Mouse (Mus musculus) Patski (cell line): ENCODE data around the gene Tufm. TPM values are rescaled to one million over a fixed set of nuclear protein-coding genes. Genes with fewer than 3 reads are reported as not detected.

ENCODE experiments used
- ATAC-seq: fragments of 100-300 bp; one replicate; pipeline ENCODE4 v1.8.0; 2021
- CTCF ChIA-PET: fragments of 350-600 bp; sonication (Branson Sonifier 250); formaldehyde crosslinking; loops from one replicate; lab custom pipeline; 2022; ENCODE audit warnings: inconsistent platforms; lab: Charles Lee
- POLR2A ChIA-PET: fragments of 350-600 bp; sonication (Branson Sonifier 250); formaldehyde crosslinking; loops from one replicate; lab custom pipeline; 2022; ENCODE audit warnings: antibody characterized with exemption, inconsistent platforms; lab: Charles Lee
- DNase-seq: peaks from one replicate; pipeline ENCODE4 v3.0.0-alpha.2; 2011; ENCODE audit warnings: low read depth, low spot score
- H3K27me3 ChIP-seq: fragments of 371-371 bp; one replicate; pipeline ENCODE4 v1.5.1; 2021
- CTCF ChIP-seq: fragments of 100-300 bp; IDR thresholded peaks from one replicate; pipeline ENCODE4 v1.5.1; 2021
- in situ Hi-C: fragments of 300-500 bp; cut with MboI; formaldehyde crosslinking; loops from 3 replicates; pipeline ENCODE4 v1.11.1; 2018; ENCODE audit warnings: low pct_unique_long_range_greater_than_20kb, mixed read lengths
- polyA plus RNA-seq: library from polyadenylated mRNA; unstranded; gene quantifications from one replicate; pipeline ENCODE4 v1.2.3, GENCODE M21; 2021

The Tufm gene
- polyA plus RNA-seq, 1 experiment from 2014 or later = 159 TPM

GRCm38 (mm10) chr7:126465246-126466030, 21.7 kb upstream of the Tufm start:
- ChIA-PET CTCF (interaction anchor here (1.0 kb wide), 1 partner anchor 35 kb away, joined by 3 read pairs; no protein-coding TSS in a partner anchor), POLR2A (interaction anchor here (2.6 kb wide), 1 partner anchor 9 kb away, joined by 10 read pairs; the partner anchor contains the start of gene Sh2b1)
- TF ChIP-seq CTCF = no peak
- DNase-seq (no peak), ATAC-seq (no peak)
- in situ Hi-C loops = no loop called here
- H3K27me3 ChIP-seq = no peaks in the 10 kb centered on the region

- DNase-seq = no peak
Observed at GRCm38 (mm10) chr7:126466116-126466515, 21.0 kb upstream of the Tufm start.

GRCm38 (mm10) chr7:126466707-126467106, 20.5 kb upstream of the Tufm start:
- no peaks in the 10 kb centered on the region for H3K27me3 ChIP-seq
- ATAC-seq (no peak), DNase-seq (no peak)
- in situ Hi-C loops = no loop called here
- ChIA-PET CTCF (no interaction called here), POLR2A (interaction anchor here (2.6 kb wide), 1 partner anchor 8 kb away, joined by 10 read pairs; the partner anchor contains the start of gene Sh2b1)
- no peak for TF ChIP-seq CTCF

More at GRCm38 (mm10) chr7:126466116-126466515, 21.0 kb upstream of the Tufm start:
- ChIA-PET CTCF (interaction anchor here (1.0 kb wide), 1 partner anchor 35 kb away, joined by 3 read pairs; no protein-coding TSS in a partner anchor), POLR2A (interaction anchor here (2.6 kb wide), 1 partner anchor 8 kb away, joined by 10 read pairs; the partner anchor contains the start of gene Sh2b1)
- no peak for TF ChIP-seq CTCF
- in situ Hi-C loops = no loop called here
- no peaks in the 10 kb centered on the region for H3K27me3 ChIP-seq
- ATAC-seq = no peak

- POLR2A ChIA-PET = interaction anchor here (2.6 kb wide), 1 partner anchor 7 kb away, joined by 10 read pairs; the partner anchor contains the start of gene Sh2b1
- no peak for DNase-seq
- no peak for ATAC-seq
- no peak for TF ChIP-seq CTCF
- no peaks in the 10 kb centered on the region for H3K27me3 ChIP-seq
- CTCF ChIA-PET = no interaction called here
- in situ Hi-C loops = no loop called here
Observed at GRCm38 (mm10) chr7:126467271-126467670, 19.9 kb upstream of the Tufm start.

- DNase-seq = no peak
- H3K27me3 ChIP-seq = no peaks in the 10 kb centered on the region
- in situ Hi-C loops = no loop called here
- TF ChIP-seq CTCF = no peak
- ChIA-PET CTCF (no interaction called here), POLR2A (no interaction called here)
- no peak for ATAC-seq
Observed at GRCm38 (mm10) chr7:126467834-126468627, 19.1 kb upstream of the Tufm start.

GRCm38 (mm10) chr7:126470077-126470476, 17.1 kb upstream of the Tufm start:
- ChIA-PET CTCF (interaction anchor here (1.4 kb wide), 1 partner anchor 32 kb away, joined by 3 read pairs; no protein-coding TSS in a partner anchor), POLR2A (no interaction called here)
- in situ Hi-C loops = no loop called here
- TF ChIP-seq CTCF = no peak
- no peak for DNase-seq
- no peaks in the 10 kb centered on the region for H3K27me3 ChIP-seq
- no peak for ATAC-seq

- in situ Hi-C loops = no loop called here
- ChIA-PET CTCF (interaction anchor here (2.0 kb wide), 1 partner anchor 35 kb away, joined by 8 read pairs; no protein-coding TSS in a partner anchor), POLR2A (no interaction called here)
- TF ChIP-seq CTCF = no peak
- DNase-seq (no peak), ATAC-seq (no peak)
- H3K27me3 ChIP-seq = no peaks in the 10 kb centered on the region
Observed at GRCm38 (mm10) chr7:126471361-126471760, 15.8 kb upstream of the Tufm start.

- in situ Hi-C loops = no loop called here
- no peaks in the 10 kb centered on the region for H3K27me3 ChIP-seq
- DNase-seq (no peak), ATAC-seq (no peak)
- TF ChIP-seq CTCF = no peak
- ChIA-PET CTCF (interaction anchor here (2.0 kb wide), 1 partner anchor 35 kb away, joined by 8 read pairs; no protein-coding TSS in a partner anchor), POLR2A (no interaction called here)
Observed at GRCm38 (mm10) chr7:126471853-126472252, 15.3 kb upstream of the Tufm start.

GRCm38 (mm10) chr7:126472306-126472705, 14.9 kb upstream of the Tufm start:
- POLR2A ChIA-PET = no interaction called here
- CTCF ChIA-PET = interaction anchor here (1.2 to 2.0 kb wide), 2 partner anchors 36 to 73 kb away, joined by 3 to 8 read pairs; no protein-coding TSS in a partner anchor
- no peak for ATAC-seq

GRCm38 (mm10) chr7:126472713-126473112, 14.4 kb upstream of the Tufm start:
- POLR2A ChIA-PET = no interaction called here
- in situ Hi-C loops = no loop called here
- no peak for TF ChIP-seq CTCF
- no peaks in the 10 kb centered on the region for H3K27me3 ChIP-seq
- no peak for ATAC-seq
- no peak for DNase-seq
- CTCF ChIA-PET = interaction anchor here (1.2 to 2.0 kb wide), 2 partner anchors 36 to 73 kb away, joined by 3 to 8 read pairs; no protein-coding TSS in a partner anchor

More at GRCm38 (mm10) chr7:126472306-126472705, 14.9 kb upstream of the Tufm start:
- TF ChIP-seq CTCF = no peak
- in situ Hi-C loops = no loop called here
- no peak for DNase-seq
- no peaks in the 10 kb centered on the region for H3K27me3 ChIP-seq
